Mouse (Mus musculus) stomach, embryonic 14.5 days (tissue): ENCODE data around the gene Adamts9. TPM values are rescaled to one million over a fixed set of nuclear protein-coding genes. Genes with fewer than 3 reads are reported as not detected.

Experiments used
- ATAC-seq: fragments of 200-750 bp; cut with Nextera tagmentation; 2 replicates; pipeline ENCODE4 v1.8.0; 2017; ENCODE audit warnings: low read depth, moderate TSS enrichment; ENCODE audit not compliant: insufficient number of reproducible peaks, insufficient read depth, low FRiP score
- H3K27ac ChIP-seq: fragments of 300-500 bp; sonication (generic); 2 replicates; pipeline ENCODE4 v1.5.1; 2014; ENCODE audit warnings: mild to moderate bottlenecking, low read length, moderate library complexity, mixed read lengths
- H3K27me3 ChIP-seq: fragments of 300-500 bp; sonication (generic); 2 replicates; pipeline ENCODE4 v1.6.1; 2014; ENCODE audit warnings: low read length, control low read depth, mixed read lengths; ENCODE audit not compliant: control insufficient read depth, insufficient read depth
- H3K36me3 ChIP-seq: fragments of 300-500 bp; sonication (generic); 2 replicates; pipeline ENCODE4 v1.6.1; 2014; ENCODE audit warnings: mild to moderate bottlenecking, control low read depth, low read length, moderate library complexity, mixed read lengths; ENCODE audit not compliant: control insufficient read depth, insufficient read depth
- H3K4me1 ChIP-seq: fragments of 300-500 bp; sonication (generic); 2 replicates; pipeline ENCODE4 v1.6.1; 2014; ENCODE audit warnings: low read length, control low read depth, mixed read lengths; ENCODE audit not compliant: control insufficient read depth, insufficient read depth
- H3K4me2 ChIP-seq: fragments of 300-500 bp; sonication (generic); replicated peaks from 2 replicates; pipeline ENCODE4 v1.6.1; 2014; ENCODE audit warnings: low read depth, low read length, control low read depth
- H3K4me3 ChIP-seq: fragments of 300-500 bp; sonication (generic); 2 replicates; pipeline ENCODE4 v1.5.1; 2014; ENCODE audit warnings: low read depth, low read length, control low read depth
- H3K9ac ChIP-seq: fragments of 300-500 bp; sonication (generic); replicated peaks from 2 replicates; pipeline ENCODE4 v1.6.1; 2014; ENCODE audit warnings: low read depth, mild to moderate bottlenecking, control low read depth, low read length, moderate library complexity, mixed read lengths
- H3K9me3 ChIP-seq: fragments of 300-500 bp; sonication (generic); 2 replicates; pipeline ENCODE4 v1.6.1; 2016; ENCODE audit warnings: low read depth, low read length, control low read depth; ENCODE audit not compliant: control insufficient read depth
- WGBS: fragments of 180-500 bp; shearing (Covaris S2); extraction: QIAGEN DNeasy Blood & Tissue Kit; methylation state at CpG from one replicate; pipeline ENCODE4 v1.1.7; 2014; 5-methylcytosine and 5-hydroxymethylcytosine counted together
- polyA plus RNA-seq: library from polyadenylated mRNA; unstranded; fragments of >200 nt; fragmentation: Nextera tagmentation; extraction: Ambion mirVana; gene quantifications from 2 replicates; pipeline ENCODE4 v1.2.1, GENCODE M21; 2014

Gene Adamts9
- polyA plus RNA-seq, 1 experiment from 2014 or later, result 9.9 TPM

DNA sequence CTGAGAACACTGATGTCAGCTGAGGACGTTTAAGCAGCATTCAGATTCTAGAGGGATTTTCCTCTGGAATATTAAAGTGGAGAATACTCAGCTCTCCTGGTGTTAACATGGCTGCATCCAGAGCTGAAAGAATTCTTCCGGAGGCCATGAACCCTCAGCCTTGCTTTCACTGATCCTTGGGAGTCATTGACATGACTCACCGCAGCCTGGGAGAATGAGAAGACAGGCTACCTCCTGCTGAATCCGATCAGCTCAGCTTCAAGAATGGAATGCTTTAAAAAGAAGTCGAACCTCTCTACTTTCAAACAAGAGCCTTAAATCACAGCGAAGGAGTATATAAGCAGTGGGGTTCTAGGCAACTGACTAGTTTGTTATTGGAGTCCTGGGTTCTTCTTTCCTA, 121.3 kb downstream of the Adamts9 start:
- H3K9ac ChIP-seq, result no peak overlapping the region
- H3K4me1 ChIP-seq, result no peaks in the 10 kb centered on the region
- H3K9me3 ChIP-seq, result no peaks in the 10 kb centered on the region
- WGBS, result 75% methylated on average over 6 of the region's 6 CpGs
- H3K4me2 ChIP-seq, result no peak overlapping the region
- no peaks in the 10 kb centered on the region for H3K27me3 ChIP-seq
- no peak for ATAC-seq
- peaks cover 5% of the 10 kb centered on the region; the same call in 1 of the 2 replicates for H3K36me3 ChIP-seq
- H3K4me3 ChIP-seq, result no peak overlapping the region
- H3K27ac ChIP-seq, result no peak overlapping the region

DNA sequence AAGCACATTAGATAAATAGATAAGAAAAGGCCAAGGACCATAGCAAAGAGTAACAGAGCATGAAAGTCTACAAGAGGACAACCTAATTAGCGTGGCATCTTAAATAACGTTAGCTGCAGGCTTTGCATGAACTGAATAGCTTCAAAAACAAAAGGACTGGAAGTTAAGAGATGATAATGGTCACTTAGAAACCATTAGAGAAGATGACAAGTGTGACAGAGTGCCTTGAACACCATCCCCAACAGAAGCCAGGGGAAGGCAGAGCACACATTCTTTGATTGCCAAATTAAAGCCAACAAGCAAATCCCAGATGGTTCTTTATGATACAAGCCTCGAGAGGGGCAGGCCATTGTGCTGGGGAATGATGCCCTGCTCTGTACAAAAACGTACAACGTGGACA, 121.7 kb downstream of the Adamts9 start:
- H3K4me2 ChIP-seq, result no peak overlapping the region
- no peak overlapping the region for H3K4me3 ChIP-seq
- H3K9me3 ChIP-seq, result no peaks in the 10 kb centered on the region
- no peak for ATAC-seq
- no peak overlapping the region for H3K9ac ChIP-seq
- H3K4me1 ChIP-seq, result no peaks in the 10 kb centered on the region
- H3K27ac ChIP-seq, result no peak overlapping the region
- H3K36me3 ChIP-seq, result peaks cover 5% of the 10 kb centered on the region; the same call in 1 of the 2 replicates
- 73% methylated on average over 5 of the region's 5 CpGs for WGBS
- H3K27me3 ChIP-seq, result no peaks in the 10 kb centered on the region

DNA sequence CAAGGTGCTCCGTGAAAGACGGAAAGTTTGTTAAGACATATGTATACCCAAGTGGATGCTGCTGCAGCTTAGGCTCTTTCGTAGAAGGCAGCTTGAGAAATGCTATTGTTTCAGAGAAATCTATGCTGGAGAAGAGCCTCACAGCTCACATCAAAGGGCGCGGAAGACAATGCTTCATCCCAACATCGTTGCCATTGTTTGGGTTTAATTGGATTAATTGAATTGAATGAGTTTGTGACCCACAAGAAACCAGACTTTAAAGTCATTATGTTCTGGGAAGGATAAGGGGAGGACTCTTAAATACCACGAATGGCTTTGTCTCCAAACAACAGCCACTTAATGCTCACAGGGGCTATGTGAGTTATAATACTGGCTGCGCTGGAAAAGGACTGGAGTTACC, 125.6 kb downstream of the Adamts9 start:
- Histone ChIP-seq H3K36me3 (peaks cover under 1% of the 10 kb centered on the region; the same call in 1 of the 2 replicates), H3K4me2 (no peak overlapping the region), H3K9me3 (no peaks in the 10 kb centered on the region), H3K4me1 (0 out of 2 replicates have a peak, but pooled peaks cover 2% of the 10 kb centered on the region), H3K4me3 (no peak overlapping the region), H3K27ac (no peak overlapping the region), H3K9ac (no peak overlapping the region), H3K27me3 (no peaks in the 10 kb centered on the region)
- WGBS, result 73% methylated on average over 8 of the region's 8 CpGs
- ATAC-seq, result no peak

DNA sequence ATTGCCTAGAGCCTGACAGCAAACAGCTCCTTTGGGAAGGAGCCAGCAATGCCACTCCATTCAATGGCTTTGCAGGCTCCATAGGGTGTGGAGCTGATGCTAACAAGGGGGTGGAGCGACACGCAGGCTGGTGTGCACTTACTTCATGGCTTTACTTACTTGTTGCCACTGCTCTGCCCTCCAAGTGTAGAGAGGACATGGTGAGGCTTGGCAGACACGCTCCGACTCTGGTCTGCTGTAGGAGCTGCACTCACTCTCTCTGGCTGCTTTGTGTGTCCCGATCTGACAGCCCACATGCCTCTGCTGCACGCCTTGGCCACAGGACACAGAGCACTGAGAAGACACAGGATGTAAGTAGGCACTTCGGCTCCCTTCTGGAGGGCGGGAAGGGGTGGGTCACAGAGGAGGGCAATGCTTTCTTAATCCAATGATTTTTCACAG, 127.0 kb downstream of the Adamts9 start, which contains the start of gene A730049H05Rik:
Gene A730049H05Rik, plus strand, starts transcription at position 168 of the 441 bp plus-strand sequence.
- 18% methylated on average over 8 of the region's 8 CpGs for WGBS
- H3K4me1 ChIP-seq, result 0 out of 2 replicates have a peak, but pooled peaks cover 4% of the 10 kb centered on the region
- H3K27me3 ChIP-seq, result no peaks in the 10 kb centered on the region
- H3K9ac ChIP-seq, result no peak within 1 kb of the TSS
- no peak within 1 kb of the TSS for H3K27ac ChIP-seq
- no peak within 1 kb of the TSS; the same call in 1 of the 2 replicates for H3K4me2 ChIP-seq
- H3K36me3 ChIP-seq, result no peaks in the 10 kb centered on the region; the same call in 1 of the 2 replicates
- no peaks in the 10 kb centered on the region for H3K9me3 ChIP-seq
- no peak within 1 kb of the TSS for H3K4me3 ChIP-seq
- ATAC-seq, result peak; percentile 49; the same call in 1 of the 2 replicates

DNA sequence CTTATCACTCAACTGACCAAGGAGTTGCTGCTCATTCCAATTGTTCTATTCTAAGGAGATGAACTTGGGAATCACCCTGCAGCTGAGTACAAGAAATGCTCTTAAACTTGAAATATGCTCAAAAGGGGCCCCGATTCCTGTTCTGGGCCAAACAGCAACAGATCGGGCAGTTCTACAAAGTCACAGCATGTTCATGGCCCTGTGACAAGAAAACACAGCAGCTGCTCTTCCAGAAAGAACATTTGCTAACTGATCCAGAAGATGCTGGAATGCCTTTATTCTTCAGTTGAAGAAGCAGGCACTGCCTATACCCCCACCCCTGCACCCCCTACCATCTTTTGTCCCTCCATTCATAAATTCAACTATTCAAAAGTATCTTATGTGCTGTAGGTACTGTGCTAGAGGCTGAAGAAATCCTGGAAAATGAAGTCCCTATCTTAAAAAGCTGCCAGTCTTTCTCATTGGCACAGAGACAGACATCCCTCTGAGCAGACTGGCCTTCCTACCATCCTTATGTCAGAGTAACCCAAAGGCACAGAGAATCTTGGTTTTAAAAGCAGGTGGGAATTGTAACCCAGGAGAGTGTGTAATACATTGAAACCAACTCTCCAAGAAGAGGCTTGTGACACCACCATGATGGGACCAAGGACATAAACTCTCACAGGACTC, 130.5 kb downstream of the Adamts9 start:
- ATAC-seq, result no peak
- H3K27ac ChIP-seq, result no peak overlapping the region

DNA sequence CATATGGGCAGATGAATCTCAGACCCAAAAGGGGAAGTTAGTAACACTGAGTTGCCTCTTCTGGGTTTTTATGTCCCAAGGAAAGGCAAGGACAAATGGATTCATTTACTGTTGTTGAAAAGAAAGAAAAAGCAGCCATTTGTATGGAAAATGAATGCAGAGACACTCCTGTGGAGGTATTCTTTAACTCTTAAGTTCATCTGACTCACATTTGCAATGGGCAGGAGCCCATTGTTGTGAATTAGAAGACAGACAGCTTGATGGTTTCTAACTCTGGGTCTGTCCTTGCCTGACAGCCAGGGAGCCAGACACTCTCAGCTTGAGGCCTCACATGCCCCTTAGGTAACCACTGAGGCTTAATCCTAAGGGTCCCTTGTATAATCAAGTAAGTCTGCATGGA, 131.7 kb downstream of the Adamts9 start:
- ATAC-seq, result no peak
- Histone ChIP-seq H3K27me3 (no peaks in the 10 kb centered on the region), H3K4me2 (no peak overlapping the region), H3K4me1 (0 out of 2 replicates have a peak, but pooled peaks cover 4% of the 10 kb centered on the region), H3K36me3 (no peaks in the 10 kb centered on the region; the same call in 1 of the 2 replicates), H3K9me3 (no peaks in the 10 kb centered on the region), H3K4me3 (no peak overlapping the region), H3K27ac (no peak overlapping the region), H3K9ac (no peak overlapping the region)

More for the DNA sequence above, 130.5 kb downstream of the Adamts9 start:
- WGBS, result 60% methylated on average over 2 of the region's 2 CpGs
- no peaks in the 10 kb centered on the region for H3K9me3 ChIP-seq
- H3K27me3 ChIP-seq, result no peaks in the 10 kb centered on the region
- 0 out of 2 replicates have a peak, but pooled peaks cover 4% of the 10 kb centered on the region for H3K4me1 ChIP-seq
- no peaks in the 10 kb centered on the region; the same call in 1 of the 2 replicates for H3K36me3 ChIP-seq
- H3K4me2 ChIP-seq, result no peak overlapping the region
- H3K4me3 ChIP-seq, result no peak overlapping the region
- H3K9ac ChIP-seq, result no peak overlapping the region

DNA sequence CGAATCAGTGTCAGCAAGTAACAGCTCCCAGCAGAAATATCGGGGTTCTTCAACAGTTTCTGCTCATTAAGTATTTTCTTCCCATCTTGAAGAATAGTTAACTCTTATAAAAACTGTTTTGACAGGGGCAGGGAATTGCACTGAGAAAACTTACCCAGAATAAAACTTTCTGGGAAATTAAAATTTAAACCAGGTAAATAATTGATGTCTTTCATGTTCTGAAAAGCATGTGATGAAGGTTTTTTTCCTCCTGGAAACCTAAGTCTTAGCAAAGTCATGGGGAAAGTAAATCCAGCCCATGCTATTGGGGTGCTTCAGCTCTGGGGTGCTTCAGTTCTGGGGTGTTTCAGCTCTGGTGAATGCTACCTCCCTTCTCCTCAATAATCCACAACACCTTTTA, 132.7 kb downstream of the Adamts9 start:
- ATAC-seq, result no peak
- Histone ChIP-seq H3K9me3 (no peaks in the 10 kb centered on the region), H3K9ac (no peak overlapping the region), H3K36me3 (no peaks in the 10 kb centered on the region; the same call in 1 of the 2 replicates), H3K4me3 (no peak overlapping the region), H3K4me2 (no peak overlapping the region), H3K27me3 (no peaks in the 10 kb centered on the region), H3K4me1 (0 out of 2 replicates have a peak, but pooled peaks cover 4% of the 10 kb centered on the region), H3K27ac (no peak overlapping the region)
- 80% methylated on average over 2 of the region's 2 CpGs for WGBS

DNA sequence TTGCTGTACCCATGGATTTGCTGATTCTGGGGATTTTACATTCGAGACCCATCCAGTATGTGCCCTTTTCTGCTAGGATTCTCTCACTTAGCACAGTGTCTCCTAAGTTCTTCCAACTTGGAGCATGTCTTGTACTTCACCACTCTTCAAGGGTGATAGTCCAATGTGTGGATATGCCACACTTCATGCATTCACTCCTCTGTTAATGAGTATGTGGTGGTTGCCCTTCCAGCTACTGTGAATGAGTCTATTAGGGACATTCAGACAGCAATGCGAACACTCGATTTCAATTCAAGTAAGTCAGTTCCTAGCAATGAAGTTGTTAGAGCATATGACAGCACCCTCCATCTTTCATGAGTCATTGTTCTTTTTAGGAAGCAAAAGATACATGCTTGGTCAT, 133.5 kb downstream of the Adamts9 start:
- no peak overlapping the region for H3K9ac ChIP-seq
- no peak for ATAC-seq
- no peak overlapping the region for H3K4me2 ChIP-seq
- H3K4me1 ChIP-seq, result 0 out of 2 replicates have a peak, but pooled peaks cover 4% of the 10 kb centered on the region
- no peak overlapping the region for H3K4me3 ChIP-seq
- no peak overlapping the region for H3K27ac ChIP-seq
- no peaks in the 10 kb centered on the region for H3K9me3 ChIP-seq
- WGBS, result 90% methylated on average over 3 of the region's 3 CpGs
- H3K27me3 ChIP-seq, result no peaks in the 10 kb centered on the region
- no peaks in the 10 kb centered on the region; the same call in 1 of the 2 replicates for H3K36me3 ChIP-seq
